Mouse (Mus musculus) erythroblast, embryonic 14.5 days (primary cell): ENCODE data around the gene Car4. TPM values are rescaled to one million over a fixed set of nuclear protein-coding genes. Genes with fewer than 3 reads are reported as not detected.

ENCODE experiments used
- H3K27me3 ChIP-seq: 2 replicates; pipeline ENCODE4 v1.6.1; 2012; ENCODE audit warnings: inconsistent platforms; ENCODE audit not compliant: control insufficient read depth
- H3K36me3 ChIP-seq: 2 replicates; pipeline ENCODE4 v1.6.1; 2012; ENCODE audit warnings: mild to moderate bottlenecking, inconsistent platforms; ENCODE audit not compliant: control insufficient read depth
- H3K4me1 ChIP-seq: 2 replicates; pipeline ENCODE4 v1.6.1; 2012; ENCODE audit warnings: inconsistent platforms; ENCODE audit not compliant: control insufficient read depth
- H3K4me3 ChIP-seq: replicated peaks from 2 replicates; pipeline ENCODE3; 2012; ENCODE audit warnings: moderate library complexity, mild to moderate bottlenecking, inconsistent platforms
- H3K9me3 ChIP-seq: 2 replicates; pipeline ENCODE4 v1.6.1; 2012; ENCODE audit warnings: low read length, inconsistent platforms, mixed read lengths; ENCODE audit not compliant: control insufficient read depth
- GATA1 ChIP-seq: IDR thresholded peaks from 2 replicates; pipeline ENCODE4 v1.6.1; 2012; ENCODE audit warnings: low read length, inconsistent platforms, mixed read lengths
- TAL1 ChIP-seq: IDR thresholded peaks from 3 replicates; pipeline ENCODE4 v1.6.1; 2012; ENCODE audit warnings: low read length, inconsistent platforms, mixed read lengths
- polyA plus RNA-seq: library from polyadenylated mRNA; stranded (reverse); fragments of >175 nt; gene quantifications from 2 replicates; pipeline ENCODE4 v1.2.3, GENCODE M21; 2012

Gene Car4
- polyA plus RNA-seq, 1 experiment: not detected

DNA sequence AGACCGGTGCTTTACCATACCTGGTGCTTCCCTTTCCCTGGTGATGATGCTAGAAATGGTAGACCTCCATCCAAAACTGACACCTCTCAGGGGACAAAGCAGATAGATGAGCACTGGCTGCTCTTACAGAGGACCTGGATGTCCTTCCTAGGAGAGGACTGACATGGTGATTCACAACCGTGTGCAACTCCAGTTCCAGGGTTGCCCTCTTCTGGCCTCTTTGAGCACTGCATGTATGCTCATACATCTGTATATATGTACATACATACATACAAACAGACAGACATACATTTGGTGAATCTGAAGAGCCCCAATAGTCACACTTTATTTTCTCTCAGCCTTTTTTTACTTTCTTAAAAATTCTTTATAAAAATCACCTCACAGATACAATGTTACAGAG is 20.5 kb downstream of the Car4 start:
- Histone ChIP-seq H3K36me3 (peaks cover 14% of the 10 kb centered on the region), H3K4me3 (no peak overlapping the region), H3K27me3 (no peaks in the 10 kb centered on the region), H3K9me3 (no peaks in the 10 kb centered on the region), H3K4me1 (peaks cover 5% of the 10 kb centered on the region)
- TF ChIP-seq TAL1: no peak

DNA sequence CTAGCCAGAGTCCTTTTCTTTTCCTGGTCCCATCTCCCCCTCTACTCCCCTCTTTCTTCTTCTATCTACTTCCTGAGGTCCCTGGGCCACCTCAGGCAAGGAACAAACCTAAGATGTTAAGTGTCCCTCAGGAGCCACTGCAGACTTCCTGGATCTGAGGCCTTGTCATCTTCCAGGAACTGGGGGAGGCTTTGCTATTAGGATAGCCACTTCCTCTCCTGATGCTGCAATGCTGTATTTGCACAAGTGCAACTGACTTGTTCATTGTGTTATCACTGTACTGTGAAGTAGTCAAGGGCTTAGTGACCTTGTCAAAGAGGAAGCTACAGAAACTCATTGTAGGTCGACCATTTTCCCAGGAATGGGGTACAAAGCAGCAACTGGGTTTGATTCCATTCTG is 21.8 kb downstream of the Car4 start:
- Histone ChIP-seq H3K36me3 (peaks cover 26% of the 10 kb centered on the region), H3K4me3 (no peak overlapping the region), H3K27me3 (no peaks in the 10 kb centered on the region), H3K9me3 (no peaks in the 10 kb centered on the region), H3K4me1 (peaks cover 5% of the 10 kb centered on the region)
- TF ChIP-seq TAL1 (no peak), GATA1 (no peak)

DNA sequence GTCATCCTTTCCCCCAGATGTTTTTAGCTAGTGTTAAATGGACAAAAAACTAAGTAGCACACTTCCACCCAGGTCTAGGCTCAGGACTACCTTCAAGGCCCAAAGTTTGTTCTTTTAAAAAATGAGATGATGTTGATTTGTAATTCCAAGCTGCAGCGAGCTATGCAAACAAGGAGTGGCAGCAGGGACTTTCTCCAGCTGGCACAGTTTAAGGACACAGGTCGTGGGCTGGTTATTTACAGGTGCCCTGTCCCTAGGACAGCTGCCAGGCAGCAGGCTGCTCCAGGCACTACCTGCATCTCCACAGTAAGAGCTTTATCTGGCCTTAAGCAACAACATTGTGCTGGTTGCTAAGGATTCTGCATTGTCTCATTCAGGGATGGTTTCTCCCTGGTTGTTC is 23.1 kb downstream of the Car4 start:
- H3K27me3 ChIP-seq: no peaks in the 10 kb centered on the region
- no peaks in the 10 kb centered on the region for H3K9me3 ChIP-seq
- H3K4me3 ChIP-seq: no peak overlapping the region
- peaks cover 5% of the 10 kb centered on the region for H3K4me1 ChIP-seq
- TF ChIP-seq TAL1 (no peak), GATA1 (no peak)
- peaks cover 39% of the 10 kb centered on the region for H3K36me3 ChIP-seq

DNA sequence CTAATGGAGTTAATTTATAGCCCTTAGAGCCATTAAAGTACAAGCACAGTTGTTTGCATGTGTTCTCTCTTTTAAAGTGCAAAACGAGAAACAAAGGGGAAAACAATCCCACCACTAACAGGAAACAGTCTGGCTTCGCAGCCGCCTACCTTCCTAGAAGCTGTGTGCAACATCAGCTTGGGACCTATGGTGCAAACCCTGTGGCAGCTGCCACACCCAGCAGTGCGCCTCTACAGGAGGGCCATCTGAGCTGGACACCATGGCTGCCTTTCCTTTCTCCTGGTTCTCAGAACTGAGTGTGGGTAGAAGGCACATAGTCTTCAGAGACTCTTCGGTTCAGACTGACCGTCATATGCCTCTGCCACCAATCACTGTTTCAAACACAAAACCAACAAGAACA is 27.8 kb downstream of the Car4 start:
- TF ChIP-seq GATA1 (no peak), TAL1 (no peak)
- Histone ChIP-seq H3K4me3 (no peak overlapping the region), H3K36me3 (peaks cover 86% of the 10 kb centered on the region), H3K9me3 (no peaks in the 10 kb centered on the region), H3K4me1 (no peaks in the 10 kb centered on the region), H3K27me3 (no peaks in the 10 kb centered on the region)

DNA sequence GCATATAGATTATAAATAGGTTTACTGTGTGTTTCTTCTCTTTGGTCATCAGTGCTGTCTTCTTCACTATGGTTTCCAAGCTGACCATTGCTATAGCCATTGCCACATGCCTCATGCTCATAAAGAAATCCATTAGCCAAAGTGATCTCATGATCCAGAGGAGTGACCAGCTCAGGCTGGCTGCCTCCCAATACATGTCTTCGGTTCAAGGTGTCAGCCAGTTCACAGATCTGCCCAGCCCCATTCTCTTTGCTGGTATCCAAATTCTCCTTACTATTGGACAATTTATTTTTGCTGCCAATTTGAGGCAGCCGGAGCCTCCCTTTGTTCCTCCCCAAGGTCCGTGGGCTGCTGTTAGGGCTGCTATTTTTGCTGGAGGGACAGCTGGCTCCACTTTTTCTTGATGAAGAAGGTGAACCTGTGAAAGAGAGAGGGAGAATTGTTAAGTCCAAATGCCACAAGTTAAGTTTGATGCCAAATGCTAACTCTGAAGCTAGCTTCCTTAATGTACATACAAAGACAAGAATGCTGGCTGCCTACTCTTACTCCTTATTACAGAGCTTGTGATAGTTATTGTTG is 30.8 kb downstream of the Car4 start:
- H3K4me1 ChIP-seq: no peaks in the 10 kb centered on the region
- no peaks in the 10 kb centered on the region for H3K27me3 ChIP-seq
- no peaks in the 10 kb centered on the region for H3K9me3 ChIP-seq
- peaks cover 99% of the 10 kb centered on the region for H3K36me3 ChIP-seq
- H3K4me3 ChIP-seq: no peak overlapping the region
- TF ChIP-seq TAL1: no peak
- TF ChIP-seq GATA1: no peak

DNA sequence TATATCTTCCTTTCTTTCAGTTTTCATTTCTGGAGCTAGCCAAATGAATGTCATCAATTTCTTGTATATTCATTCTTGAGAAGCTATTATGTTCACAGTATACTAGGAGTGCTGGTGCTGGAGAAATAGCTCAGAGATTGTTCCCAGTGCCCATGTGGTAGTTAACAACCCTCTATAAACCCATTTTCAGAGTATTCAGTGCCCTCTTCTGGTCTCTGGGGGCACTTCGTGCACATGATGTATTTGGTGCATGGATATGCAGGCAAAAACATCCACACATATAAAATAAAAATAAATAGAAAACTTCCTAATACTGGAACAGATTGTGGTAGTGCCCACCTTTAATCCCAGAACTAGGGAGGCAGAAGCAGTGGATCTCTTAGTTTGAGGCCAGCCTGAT is 35.4 kb downstream of the Car4 start:
- Histone ChIP-seq H3K4me3 (no peak overlapping the region), H3K27me3 (no peaks in the 10 kb centered on the region), H3K4me1 (no peaks in the 10 kb centered on the region), H3K9me3 (no peaks in the 10 kb centered on the region), H3K36me3 (peaks cover 95% of the 10 kb centered on the region)
- TF ChIP-seq GATA1: no peak
- no peak for TF ChIP-seq TAL1

DNA sequence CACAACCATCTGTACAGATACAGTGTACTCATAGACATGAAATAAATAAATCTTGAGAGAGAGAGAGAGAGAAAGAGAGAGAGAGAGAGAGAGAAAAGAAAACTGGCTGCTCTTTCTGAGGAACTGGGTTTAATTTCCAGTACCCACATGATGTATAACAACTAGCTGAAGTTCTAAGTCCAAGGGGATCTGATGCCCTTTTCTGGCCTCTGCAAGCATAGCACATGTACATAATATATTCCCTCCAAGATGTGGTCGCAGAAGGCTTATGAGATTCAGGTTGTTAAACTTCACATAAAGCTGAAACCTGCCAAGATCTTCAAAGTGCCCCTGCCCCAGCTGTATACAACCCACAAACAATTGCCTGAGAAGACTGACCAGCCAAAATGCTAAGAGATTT is 37.7 kb downstream of the Car4 start:
- TF ChIP-seq TAL1 (no peak), GATA1 (no peak)
- Histone ChIP-seq H3K4me3 (no peak overlapping the region), H3K9me3 (no peaks in the 10 kb centered on the region), H3K4me1 (no peaks in the 10 kb centered on the region), H3K36me3 (peaks cover 86% of the 10 kb centered on the region), H3K27me3 (no peaks in the 10 kb centered on the region)

DNA sequence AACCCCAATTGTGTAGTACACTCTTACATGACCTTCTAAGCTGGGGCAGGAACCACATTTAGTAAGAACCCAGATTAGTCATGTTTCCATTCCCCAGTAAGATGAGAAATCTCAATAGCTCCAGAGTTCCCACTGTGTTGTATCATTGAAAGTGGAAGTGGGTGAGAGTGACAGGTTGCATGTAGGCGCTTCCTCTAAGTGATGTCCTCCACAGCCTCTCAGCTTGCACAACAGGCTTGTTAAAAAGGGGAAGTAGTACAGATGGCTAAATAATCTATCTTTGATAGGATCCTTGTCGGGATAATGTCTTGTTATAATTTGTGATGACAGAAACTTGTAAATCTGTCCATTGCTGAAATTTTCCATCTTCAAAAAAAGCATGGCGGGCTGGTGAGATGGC is 46.0 kb downstream of the Car4 start:
- TF ChIP-seq TAL1: no peak
- TF ChIP-seq GATA1: no peak
- Histone ChIP-seq H3K27me3 (no peaks in the 10 kb centered on the region), H3K4me3 (no peak overlapping the region), H3K9me3 (no peaks in the 10 kb centered on the region), H3K36me3 (peaks cover 94% of the 10 kb centered on the region), H3K4me1 (no peaks in the 10 kb centered on the region)

DNA sequence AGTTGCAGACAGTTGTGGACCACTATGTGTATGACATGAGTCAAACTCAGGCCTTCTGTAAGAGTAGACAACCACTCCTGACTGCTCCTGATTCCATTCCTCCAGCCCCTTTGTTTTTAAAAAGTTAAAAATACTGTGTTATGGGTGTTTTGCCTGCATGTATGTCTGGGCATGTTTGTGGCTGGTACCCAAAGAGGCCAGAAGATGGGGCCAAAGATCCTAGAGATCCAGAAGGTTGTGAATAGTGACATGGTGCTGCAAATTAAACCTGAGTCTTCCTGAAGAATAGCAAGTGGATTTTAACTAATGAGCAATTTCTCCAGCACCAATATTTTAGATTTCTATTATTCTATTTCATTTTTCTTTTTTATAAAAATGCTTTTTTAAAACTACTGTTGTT is 55.5 kb downstream of the Car4 start:
- peaks cover 99% of the 10 kb centered on the region for H3K36me3 ChIP-seq
- H3K9me3 ChIP-seq: no peaks in the 10 kb centered on the region
- H3K4me3 ChIP-seq: no peak overlapping the region
- H3K4me1 ChIP-seq: no peaks in the 10 kb centered on the region
- no peaks in the 10 kb centered on the region for H3K27me3 ChIP-seq
- TF ChIP-seq TAL1: no peak
- TF ChIP-seq GATA1: no peak

Other genes starting within 250 kb of the Car4 start
- 2.5 and 2.6 TPM in 2 replicates for gene Mrm1, start 138.3 kb upstream of the Car4 start, polyA plus RNA-seq
- 45.7 and 48.5 TPM in 2 replicates for gene Dhrs11, start 128.8 kb upstream of the Car4 start, polyA plus RNA-seq
- gene Ggnbp2, start 87.0 kb upstream of the Car4 start, polyA plus RNA-seq: 10.5 and 13.1 TPM in 2 replicates
- gene Myo19, start 77.6 kb upstream of the Car4 start, polyA plus RNA-seq: 1.1 and 1.2 TPM in 2 replicates
- 0.11 and 0.14 TPM in 2 replicates for gene Pigw, start 77.5 kb upstream of the Car4 start, polyA plus RNA-seq
- gene Znhit3, start 41.4 kb upstream of the Car4 start, polyA plus RNA-seq: 0.20 and 0.47 TPM in 2 replicates
- gene Usp32, start 182.4 kb downstream of the Car4 start, polyA plus RNA-seq: 3.7 and 5.8 TPM in 2 replicates
- not detected in 2 replicates for gene 1700125H20Rik, start 212.6 kb downstream of the Car4 start, polyA plus RNA-seq